Mouse (Mus musculus) CH12F3 (cell line): ENCODE data around the gene Mthfd1l.
"Not testable (repeated sequence)": the region's sequence is repeated elsewhere in the genome, so short reads cannot be mapped to it uniquely, and the experiment has no call there.

Experiments
- in situ Hi-C: fragments of 300-500 bp; cut with MboI; formaldehyde crosslinking; loops from 2 replicates; pipeline ENCODE4 v1.14.3; 2020; ENCODE audit warnings: low sequenced_read_pairs

Mthfd1l gene

GRCm38 (mm10) chr10:4111795-4112139, 138.8 kb downstream of the Mthfd1l start:
- in situ Hi-C loops: no loop called here

- in situ Hi-C loops: no loop called here
These were observed 139.9 kb downstream of the Mthfd1l start for GRCm38 (mm10) chr10:4112611-4113327.

GRCm38 (mm10) chr10:4113328-4113658, 140.4 kb downstream of the Mthfd1l start:
- in situ Hi-C loops: no loop called here

- in situ Hi-C loops: no loop called here
These were observed 143.7 kb downstream of the Mthfd1l start for GRCm38 (mm10) chr10:4116653-4117052.

- in situ Hi-C loops: no loop called here
These were observed 144.2 kb downstream of the Mthfd1l start for GRCm38 (mm10) chr10:4117091-4117490.

- in situ Hi-C loops: no loop called here
These were observed 146.4 kb downstream of the Mthfd1l start for GRCm38 (mm10) chr10:4119287-4119686.

GRCm38 (mm10) chr10:4120708-4121107, 147.8 kb downstream of the Mthfd1l start:
- in situ Hi-C loops: no loop called here

GRCm38 (mm10) chr10:4121197-4121596, 148.3 kb downstream of the Mthfd1l start:
- in situ Hi-C loops: no loop called here

- in situ Hi-C loops: not testable (repeated sequence)
These were observed 150.5 kb downstream of the Mthfd1l start for GRCm38 (mm10) chr10:4123280-4123945.

GRCm38 (mm10) chr10:4124148-4124547, 151.2 kb downstream of the Mthfd1l start:
- in situ Hi-C loops: no loop called here

GRCm38 (mm10) chr10:4125232-4125631, 152.3 kb downstream of the Mthfd1l start:
- in situ Hi-C loops: no loop called here

- in situ Hi-C loops: no loop called here
These were observed 153.6 kb downstream of the Mthfd1l start for GRCm38 (mm10) chr10:4126335-4127012.

- in situ Hi-C loops: no loop called here
These were observed 155.5 kb downstream of the Mthfd1l start for GRCm38 (mm10) chr10:4128411-4128810.

GRCm38 (mm10) chr10:4128915-4129314, 156.0 kb downstream of the Mthfd1l start:
- in situ Hi-C loops: no loop called here

- in situ Hi-C loops: no loop called here
These were observed 156.5 kb downstream of the Mthfd1l start for GRCm38 (mm10) chr10:4129461-4129860.

GRCm38 (mm10) chr10:4130034-4130607, 157.2 kb downstream of the Mthfd1l start:
- in situ Hi-C loops: no loop called here

- in situ Hi-C loops: no loop called here
These were observed 159.8 kb downstream of the Mthfd1l start for GRCm38 (mm10) chr10:4132735-4133134.

- in situ Hi-C loops: no loop called here
These were observed 162.3 kb downstream of the Mthfd1l start for GRCm38 (mm10) chr10:4135100-4135764.

- in situ Hi-C loops: no loop called here
These were observed 166.6 kb downstream of the Mthfd1l start for GRCm38 (mm10) chr10:4139531-4139930.

GRCm38 (mm10) chr10:4141689-4142088, 168.8 kb downstream of the Mthfd1l start:
- in situ Hi-C loops: no loop called here

- in situ Hi-C loops: no loop called here
These were observed 169.9 kb downstream of the Mthfd1l start for GRCm38 (mm10) chr10:4142816-4143215.
